Mouse (Mus musculus) lung, adult 2 months (tissue): Measurements from ENCODE around the gene Itfg2.

Experiments
- CTCF ChIP-seq: fragments of 200-500 bp; IDR thresholded peaks from 2 replicates; pipeline ENCODE4 v1.5.1; 2011; ENCODE audit warnings: mild to moderate bottlenecking, low read length, control low read depth; ENCODE audit not compliant: insufficient read depth
- POLR2A ChIP-seq: fragments of 200-500 bp; IDR thresholded peaks from 2 replicates; pipeline ENCODE4 v1.6.1; 2011; ENCODE audit warnings: low read depth, mild to moderate bottlenecking, control low read depth, low read length, borderline replicate concordance; ENCODE audit errors: extremely low read depth

- no peak for TF ChIP-seq POLR2A
- TF ChIP-seq CTCF, result no peak
Observed at GRCm38 (mm10) chr6:128438871-128439341, 14.2 kb upstream of the Itfg2 start.
